Mouse (Mus musculus) forebrain, embryonic 10.5 days (tissue): ENCODE data around the gene Rsph9. TPM values are rescaled to one million over a fixed set of nuclear protein-coding genes. Genes with fewer than 3 reads are reported as not detected.

Experiments
- polyA plus RNA-seq: library from polyadenylated mRNA; unstranded; fragments of >200 nt; fragmentation: Nextera tagmentation; extraction: Ambion mirVana; gene quantifications from 2 replicates; pipeline ENCODE4 v1.2.1, GENCODE M21; 2016

Rsph9 gene
- polyA plus RNA-seq, 1 experiment from 2014 or later = 11.3 TPM

Other genes starting within 250 kb of the Rsph9 start
- 2.4 and 2.5 TPM in 2 replicates for gene Vegfa, start 111.8 kb downstream of the Rsph9 start, polyA plus RNA-seq
- 152 and 154 TPM in 2 replicates for gene Mrps18a, start 33.2 kb downstream of the Rsph9 start, polyA plus RNA-seq
- gene Mad2l1bp, start 9.3 kb upstream of the Rsph9 start, polyA plus RNA-seq = 36.3 and 36.8 TPM in 2 replicates
- 29.8 and 30.0 TPM in 2 replicates for gene Gtpbp2, start 16.8 kb upstream of the Rsph9 start, polyA plus RNA-seq
- gene Polh, start 58.4 kb upstream of the Rsph9 start, polyA plus RNA-seq = 14.5 and 14.6 TPM in 2 replicates
- 79.7 and 80.4 TPM in 2 replicates for gene Xpo5, start 58.6 kb upstream of the Rsph9 start, polyA plus RNA-seq
- 140 and 143 TPM in 2 replicates for gene Polr1c, start 103.8 kb upstream of the Rsph9 start, polyA plus RNA-seq
- gene Yipf3, start 103.9 kb upstream of the Rsph9 start, polyA plus RNA-seq = 68.3 and 72.5 TPM in 2 replicates
- gene Lrrc73, start 109.3 kb upstream of the Rsph9 start, polyA plus RNA-seq = 0.81 and 1.0 TPM in 2 replicates
- 60.0 and 62.6 TPM in 2 replicates for gene Tjap1, start 138.8 kb upstream of the Rsph9 start, polyA plus RNA-seq
- gene Dlk2, start 153.2 kb upstream of the Rsph9 start, polyA plus RNA-seq = 1.2 TPM in 2 replicates
- 5.8 and 6.1 TPM in 2 replicates for gene Abcc10, start 184.1 kb upstream of the Rsph9 start, polyA plus RNA-seq
- 6.8 and 7.1 TPM in 2 replicates for gene Zfp318, start 239.5 kb upstream of the Rsph9 start, polyA plus RNA-seq